Mouse (Mus musculus) heart, adult 2 months (tissue): ENCODE results near the gene Lipa.

Experiments
- CTCF ChIP-seq: fragments of 200-600 bp; IDR thresholded peaks from 2 replicates; pipeline ENCODE4 v1.8.1; 2022; ENCODE audit warnings: antibody characterized with exemption, mild to moderate bottlenecking, moderate library complexity
- POLR2A ChIP-seq: fragments of 200-500 bp; IDR thresholded peaks from 2 replicates; pipeline ENCODE4 v1.6.1; 2011; ENCODE audit warnings: mild to moderate bottlenecking, low read depth, low read length, control low read depth; ENCODE audit not compliant: insufficient read depth

DNA sequence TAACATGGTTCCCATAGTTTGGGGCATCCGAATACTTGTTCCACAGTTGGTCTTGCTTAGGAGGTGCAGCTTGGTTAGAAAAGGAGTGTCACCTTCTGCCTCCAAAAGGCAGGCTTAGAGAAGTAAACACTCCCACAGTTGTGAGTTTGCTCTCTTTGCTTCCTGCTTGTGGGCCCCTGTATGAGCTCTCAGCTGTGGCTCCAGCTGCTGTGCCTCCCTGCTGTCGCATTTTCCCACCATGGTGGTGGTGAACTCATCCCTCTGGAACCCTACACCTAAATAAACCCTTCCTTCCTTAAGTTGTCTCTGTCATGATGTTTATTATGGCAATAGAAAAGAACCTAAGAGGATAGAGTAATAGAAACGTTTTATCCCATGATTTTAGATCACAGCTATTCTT, 58.5 kb downstream of the Lipa start:
- TF ChIP-seq CTCF (no peak), POLR2A (no peak)
